Mouse (Mus musculus) heart, postnatal 0 days (tissue): ENCODE measurements around the gene Slc45a2.

Source experiments
- CTCF ChIP-seq: IDR thresholded peaks from 2 replicates; pipeline ENCODE4 v1.5.1; 2016; ENCODE audit warnings: antibody characterized with exemption, control low read depth, low read depth
- EP300 ChIP-seq: IDR thresholded peaks from 2 replicates; pipeline ENCODE4 v1.6.1; 2016; ENCODE audit warnings: antibody characterized with exemption, low read depth

DNA sequence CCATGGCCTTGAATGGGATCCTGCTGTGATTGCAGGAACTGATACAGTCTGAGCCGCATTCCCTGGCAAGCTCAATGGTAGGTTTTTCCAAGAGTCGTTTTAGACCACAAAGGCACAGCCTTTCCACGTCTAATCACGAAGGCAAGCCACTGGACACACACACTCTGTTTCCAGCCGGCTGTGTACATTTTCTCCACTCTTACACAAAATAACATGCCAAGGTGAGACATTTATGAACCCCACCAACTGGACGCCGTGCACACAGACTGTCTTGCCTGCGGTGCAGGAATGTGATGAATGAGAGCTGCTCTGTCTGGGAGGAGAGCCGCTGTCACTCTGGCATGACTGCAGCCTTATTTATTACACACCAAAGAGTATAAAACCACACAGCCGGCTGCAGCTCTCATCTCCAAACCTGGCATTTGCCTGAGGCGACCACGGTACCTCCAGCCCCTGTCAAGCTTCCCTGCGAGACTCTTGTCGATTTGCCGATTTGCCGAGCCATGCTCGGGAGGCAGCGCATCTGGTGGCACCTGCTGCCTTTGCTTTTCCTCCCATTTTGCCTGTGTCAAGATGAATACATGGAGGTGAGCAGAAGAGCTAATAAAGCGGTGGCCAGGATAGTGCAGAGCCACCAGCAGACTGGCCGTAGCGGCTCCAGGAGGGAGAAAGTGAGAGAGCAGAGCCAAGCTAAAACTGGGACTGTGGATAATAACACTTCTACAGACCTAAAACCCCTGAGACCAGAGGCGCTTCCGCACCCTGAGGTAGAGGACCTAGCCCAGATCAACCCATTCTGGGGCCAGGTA lies 48.4 kb upstream of the Slc45a2 start, which contains the start of gene C1qtnf3:
- TF ChIP-seq EP300, result no peak
- TF ChIP-seq CTCF, result no peak
